Mouse (Mus musculus) intestine, embryonic 14.5 days (tissue): ENCODE data around the gene Dusp27. TPM values are rescaled to one million over a fixed set of nuclear protein-coding genes. Genes with fewer than 3 reads are reported as not detected.

Experiments used
- ATAC-seq: fragments of 200-750 bp; cut with Nextera tagmentation; replicated peaks from 2 replicates; pipeline ENCODE4 v1.8.0; 2017; ENCODE audit warnings: low read depth, moderate number of reproducible peaks, moderate TSS enrichment, moderate library complexity; ENCODE audit not compliant: low FRiP score, low TSS enrichment
- DNase-seq: peaks from one replicate; pipeline ENCODE4 v3.0.0-alpha.2; 2018; ENCODE audit warnings: low spot score
- H3K27ac ChIP-seq: fragments of 300-500 bp; sonication (generic); 2 replicates; pipeline ENCODE4 v1.5.1; 2014; ENCODE audit warnings: low read depth, mild to moderate bottlenecking, control low read depth
- H3K27me3 ChIP-seq: fragments of 300-500 bp; sonication (generic); replicated peaks from 2 replicates; pipeline ENCODE4 v1.6.1; 2014; ENCODE audit warnings: low read length, control low read depth; ENCODE audit not compliant: control insufficient read depth, insufficient read depth
- H3K36me3 ChIP-seq: fragments of 300-500 bp; sonication (generic); 2 replicates; pipeline ENCODE4 v1.6.1; 2014; ENCODE audit warnings: low read length, control low read depth; ENCODE audit not compliant: control insufficient read depth, insufficient read depth
- H3K4me1 ChIP-seq: fragments of 300-500 bp; sonication (generic); replicated peaks from 2 replicates; pipeline ENCODE4 v1.6.1; 2014; ENCODE audit warnings: low read length, control low read depth, mixed read lengths; ENCODE audit not compliant: control insufficient read depth, insufficient read depth
- H3K4me2 ChIP-seq: fragments of 300-500 bp; sonication (generic); 2 replicates; pipeline ENCODE4 v1.6.1; 2014; ENCODE audit warnings: low read length
- H3K4me3 ChIP-seq: fragments of 300-500 bp; sonication (generic); 2 replicates; pipeline ENCODE4 v1.5.1; 2014; ENCODE audit warnings: low read depth, low read length, control low read depth, mixed read lengths
- H3K9ac ChIP-seq: fragments of 300-500 bp; sonication (generic); 2 replicates; pipeline ENCODE4 v1.6.1; 2014; ENCODE audit warnings: mild to moderate bottlenecking, low read length
- H3K9me3 ChIP-seq: fragments of 300-500 bp; sonication (generic); 2 replicates; pipeline ENCODE4 v1.6.1; 2016; ENCODE audit warnings: low read length, control low read depth; ENCODE audit not compliant: control insufficient read depth
- WGBS: fragments of 180-500 bp; shearing (Covaris S2); extraction: QIAGEN DNeasy Blood & Tissue Kit; methylation state at CpG from one replicate; pipeline ENCODE4 v1.1.7; 2014; 5-methylcytosine and 5-hydroxymethylcytosine counted together
- polyA plus RNA-seq: library from polyadenylated mRNA; unstranded; fragments of >200 nt; fragmentation: Nextera tagmentation; extraction: Ambion mirVana; gene quantifications from 2 replicates; pipeline ENCODE4 v1.2.1, GENCODE M21; 2014

The Dusp27 gene
- polyA plus RNA-seq, 1 experiment from 2014 or later, result 2.4 TPM

DNA sequence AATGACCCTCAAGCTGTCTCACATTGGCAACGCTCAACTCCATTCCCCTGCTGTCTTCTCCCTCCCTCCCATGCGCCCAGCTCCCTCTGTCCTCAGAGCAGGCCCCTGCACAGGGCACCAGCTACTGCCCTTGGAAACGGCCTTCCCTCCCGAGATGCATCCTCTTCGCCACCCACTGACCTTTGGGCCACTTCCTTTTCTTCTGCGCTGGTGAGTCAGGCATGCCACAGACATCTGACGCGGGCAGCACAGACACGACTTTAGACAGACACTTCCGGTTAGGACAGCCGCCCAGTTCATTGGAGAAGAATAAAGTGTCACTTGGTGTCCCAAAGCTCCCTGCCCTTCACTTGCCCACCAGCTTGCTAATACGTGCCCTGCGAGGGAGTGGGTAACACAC is 10.4 kb upstream of the Dusp27 start:
- no peak for ATAC-seq
- H3K9ac ChIP-seq, result no peak overlapping the region
- no peaks in the 10 kb centered on the region for H3K36me3 ChIP-seq
- H3K4me3 ChIP-seq, result no peak overlapping the region
- no peak overlapping the region for H3K27ac ChIP-seq
- peaks cover 7% of the 10 kb centered on the region; the same call in 1 of the 2 replicates for H3K4me1 ChIP-seq
- H3K27me3 ChIP-seq, result no peaks in the 10 kb centered on the region
- no peak for DNase-seq
- no peak overlapping the region for H3K4me2 ChIP-seq
- no peaks in the 10 kb centered on the region for H3K9me3 ChIP-seq
- 46% methylated on average over 13 of the region's 13 CpGs for WGBS

GRCm38 (mm10) chr1:166137244-166137938 is 9.7 kb upstream of the Dusp27 start:
- WGBS, result 53% methylated on average over 7 of the region's 7 CpGs
- no peak overlapping the region for H3K9ac ChIP-seq
- DNase-seq (no peak), ATAC-seq (peak; percentile 75)
- H3K27me3 ChIP-seq, result no peaks in the 10 kb centered on the region
- H3K4me2 ChIP-seq, result no peak overlapping the region
- no peaks in the 10 kb centered on the region for H3K36me3 ChIP-seq
- no peak overlapping the region for H3K27ac ChIP-seq
- H3K9me3 ChIP-seq, result no peaks in the 10 kb centered on the region
- H3K4me1 ChIP-seq, result peaks cover 9% of the 10 kb centered on the region; the same call in 1 of the 2 replicates
- H3K4me3 ChIP-seq, result no peak overlapping the region

DNA sequence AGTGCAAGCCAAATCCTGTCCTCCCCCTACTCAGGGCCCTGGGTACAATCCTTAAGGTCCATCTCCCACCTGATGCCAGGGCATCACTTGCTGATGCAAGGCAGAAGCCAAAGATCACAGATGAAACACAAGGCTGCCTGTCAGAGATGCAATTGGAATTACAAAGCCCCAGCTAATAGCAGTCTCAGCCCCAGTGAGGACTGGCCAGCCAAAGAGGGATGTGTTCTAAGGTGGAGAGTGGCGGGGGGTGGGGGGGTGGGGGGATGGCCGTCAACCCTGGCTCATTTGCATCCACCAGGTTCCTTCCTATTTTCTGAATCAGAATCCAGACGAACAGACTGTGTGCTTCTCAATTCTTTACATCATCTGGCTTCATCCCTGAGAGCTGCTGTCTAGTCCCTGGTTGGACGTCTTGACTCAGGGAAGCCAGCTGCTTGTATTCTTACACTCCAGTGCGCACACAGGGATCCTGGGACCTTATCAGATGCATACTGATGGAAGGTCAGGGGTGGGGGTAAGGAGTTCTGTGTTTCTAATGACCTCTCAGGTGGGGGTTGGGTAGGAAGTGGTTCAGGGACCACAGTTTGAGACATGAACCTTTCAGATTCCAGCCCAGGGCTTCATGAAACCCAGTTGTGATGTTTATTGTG is 7.5 kb upstream of the Dusp27 start:
- WGBS, result 50% methylated on average over 5 of the region's 5 CpGs
- Histone ChIP-seq H3K4me1 (peaks cover 24% of the 10 kb centered on the region; the same call in 1 of the 2 replicates), H3K36me3 (no peaks in the 10 kb centered on the region), H3K9ac (no peak overlapping the region), H3K4me2 (no peak overlapping the region), H3K4me3 (no peak overlapping the region), H3K9me3 (no peaks in the 10 kb centered on the region), H3K27ac (no peak overlapping the region), H3K27me3 (no peaks in the 10 kb centered on the region)
- DNase-seq (no peak), ATAC-seq (no peak)

- no peak overlapping the region for H3K4me3 ChIP-seq
- no peak overlapping the region for H3K9ac ChIP-seq
- H3K27me3 ChIP-seq, result no peaks in the 10 kb centered on the region
- no peak for ATAC-seq
- H3K4me1 ChIP-seq, result peaks cover 26% of the 10 kb centered on the region
- 41% methylated on average over 4 of the region's 4 CpGs for WGBS
- H3K36me3 ChIP-seq, result no peaks in the 10 kb centered on the region
- no peak for DNase-seq
- H3K9me3 ChIP-seq, result no peaks in the 10 kb centered on the region
- H3K27ac ChIP-seq, result no peak overlapping the region
- H3K4me2 ChIP-seq, result no peak overlapping the region
These were observed 4.6 kb upstream of the Dusp27 start for GRCm38 (mm10) chr1:166132367-166132766.

DNA sequence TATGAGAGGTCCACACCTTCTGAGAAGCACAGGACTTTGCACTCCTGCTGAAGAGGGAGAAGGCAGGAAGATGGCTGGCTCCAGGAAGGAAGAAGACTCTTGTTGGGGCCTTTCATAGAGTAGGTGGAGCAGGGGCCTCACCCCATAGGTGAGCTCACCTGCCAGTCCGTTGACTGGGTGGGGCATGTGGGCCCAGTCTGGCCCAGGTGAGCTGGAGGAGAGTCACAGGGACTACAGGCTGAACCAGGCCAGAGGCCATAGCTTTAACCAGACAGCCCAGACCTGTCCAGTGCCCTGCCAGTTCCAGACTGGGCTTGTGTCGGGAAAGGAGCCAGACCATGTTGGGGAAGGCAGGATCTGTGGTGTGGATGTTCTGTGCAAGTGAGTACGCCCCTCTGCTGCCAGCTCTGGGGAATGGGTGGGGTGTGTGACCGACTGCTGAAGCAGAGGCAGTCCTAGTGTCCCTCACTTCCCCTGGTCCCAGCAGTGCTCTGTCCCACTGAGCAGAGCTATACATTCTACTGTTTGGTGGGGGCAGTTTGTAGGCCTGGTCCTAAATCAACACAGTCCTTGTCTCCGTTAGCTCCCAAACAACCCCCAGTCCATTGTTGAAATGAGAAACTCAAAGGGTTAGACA is 2.6 kb upstream of the Dusp27 start, which contains the start of gene Gpa33:
Gene Gpa33 (plus strand): TSS at position 15 of the 637 bp plus-strand sequence.
- 77% methylated on average over 5 of the region's 5 CpGs for WGBS
- H3K27me3 ChIP-seq, result no peaks in the 10 kb centered on the region
- no peaks in the 10 kb centered on the region for H3K36me3 ChIP-seq
- ATAC-seq (peak; percentile 93), DNase-seq (peak; percentile 81)
- H3K4me3 ChIP-seq, result peak within 1 kb of the TSS; percentile 10
- peak within 1 kb of the TSS; percentile 35 for H3K4me2 ChIP-seq
- H3K4me1 ChIP-seq, result peaks cover 26% of the 10 kb centered on the region
- peak within 1 kb of the TSS; percentile 43; the same call in 1 of the 2 replicates for H3K27ac ChIP-seq
- no peaks in the 10 kb centered on the region for H3K9me3 ChIP-seq
- H3K9ac ChIP-seq, result 0 out of 2 replicates have a peak within 1 kb of the TSS, but pooled peaks have one; percentile 3

DNA sequence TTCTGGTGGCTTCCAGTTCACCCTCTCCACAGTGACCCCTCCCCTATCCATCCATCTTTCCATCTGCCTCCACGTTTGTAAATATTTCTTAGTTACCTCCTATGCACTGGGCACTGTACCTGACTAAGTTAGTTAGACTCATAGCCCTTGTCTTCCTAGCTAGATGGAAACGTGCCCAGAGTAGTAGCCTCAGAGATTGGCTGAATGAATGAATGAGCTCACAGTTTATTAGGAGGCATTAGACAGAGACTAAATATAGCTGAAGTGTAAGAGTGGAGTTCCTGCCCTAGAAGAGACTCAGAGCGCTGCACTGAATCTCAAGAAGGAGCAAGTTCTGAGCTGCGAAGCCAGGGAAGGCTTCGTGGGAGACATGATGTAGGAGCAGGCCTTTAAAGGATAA is 829 bp upstream of the Dusp27 start:
- Histone ChIP-seq H3K4me1 (peaks cover 26% of the 10 kb centered on the region), H3K4me3 (no peak overlapping the region), H3K27ac (no peak overlapping the region), H3K9me3 (no peaks in the 10 kb centered on the region), H3K36me3 (no peaks in the 10 kb centered on the region), H3K4me2 (no peak overlapping the region), H3K9ac (no peak overlapping the region), H3K27me3 (no peaks in the 10 kb centered on the region)
- 85% methylated on average over 5 of the region's 5 CpGs for WGBS
- DNase-seq, result no peak
- no peak for ATAC-seq

- no peak for DNase-seq
- no peak for ATAC-seq
- peak overlapping the region; percentile 10; the same call in 1 of the 2 replicates for H3K4me3 ChIP-seq
- no peaks in the 10 kb centered on the region for H3K27me3 ChIP-seq
- 44% methylated on average over 9 of the region's 9 CpGs for WGBS
- H3K9ac ChIP-seq, result no peak overlapping the region
- peaks cover 22% of the 10 kb centered on the region for H3K4me1 ChIP-seq
- peak overlapping the region; percentile 42 for H3K4me2 ChIP-seq
- no peaks in the 10 kb centered on the region for H3K9me3 ChIP-seq
- no peaks in the 10 kb centered on the region for H3K36me3 ChIP-seq
- H3K27ac ChIP-seq, result no peak overlapping the region
These were observed 927 bp downstream of the Dusp27 start for GRCm38 (mm10) chr1:166126795-166127194.

- H3K4me3 ChIP-seq, result no peak overlapping the region
- H3K9me3 ChIP-seq, result no peaks in the 10 kb centered on the region
- no peaks in the 10 kb centered on the region for H3K36me3 ChIP-seq
- H3K27me3 ChIP-seq, result no peaks in the 10 kb centered on the region
- H3K4me2 ChIP-seq, result no peak overlapping the region
- 87% methylated on average over 6 of the region's 6 CpGs for WGBS
- ATAC-seq (no peak), DNase-seq (no peak)
- H3K27ac ChIP-seq, result no peak overlapping the region
- H3K4me1 ChIP-seq, result peaks cover 17% of the 10 kb centered on the region
- no peak overlapping the region for H3K9ac ChIP-seq
These were observed 1.4 kb downstream of the Dusp27 start for GRCm38 (mm10) chr1:166126290-166126689.
